14 mouse cellular contexts compared by ENCODE assay signal in genomic region chr9:52959668-52960067, GRCm38 (mm10).
DNase-seq lines count a peak whose midpoint lies in the region; ATAC-seq lines count a peak whose summit lies in the region.
"Had no signal": no experiment of that assay in that cellular context is flagged by ENCODE, and none has a peak within 500 bp of the region (broad histone marks: within the 10 kb centered on the region; RNA-seq: fewer than 3 reads in every experiment).

No protein-coding gene starts in this region.

- H3K27me3 ChIP-seq in forebrain, embryonic 14.5 days (replicated peaks; ENCODE audit: control insufficient read depth, insufficient read depth, low read length): no peaks in the 10 kb centered on the region
- no peaks in the 10 kb centered on the region for H3K27me3 ChIP-seq in forebrain, embryonic 11.5 days (ENCODE audit: control insufficient read depth, insufficient read depth, low read length)
- H3K27me3 ChIP-seq: heart, embryonic 15.5 days; liver, embryonic 15.5 days had no signal

- H3K4me3 ChIP-seq in forebrain, embryonic 14.5 days (ENCODE audit: low read depth, low read length): no peak overlapping the region
- no peak overlapping the region for H3K4me3 ChIP-seq in forebrain, embryonic 11.5 days (ENCODE audit: low read depth, low read length)
- H3K4me3 ChIP-seq: heart, embryonic 15.5 days; liver, embryonic 15.5 days had no signal

- H3K9ac ChIP-seq in forebrain, embryonic 14.5 days (ENCODE audit: low read length): no peak overlapping the region
- H3K9ac ChIP-seq in forebrain, embryonic 11.5 days (ENCODE audit: low read length): no peak overlapping the region
- H3K9ac ChIP-seq: heart, embryonic 15.5 days; liver, embryonic 15.5 days had no signal

- WGBS in forebrain, embryonic 14.5 days: 72% methylated on average over 6 of the region's 6 CpGs
- 93% methylated on average over 6 of the region's 6 CpGs for WGBS in forebrain, embryonic 11.5 days

- DNase-seq in forebrain, embryonic 14.5 days (ENCODE audit: low spot score): peak; percentile 25
- no peak for DNase-seq in forebrain, embryonic 11.5 days (ENCODE audit: low spot score)
- DNase-seq in layer of hippocampus, adult 11-12 months (ENCODE audit: low spot score): peak; percentile 49
- no peak for DNase-seq in layer of hippocampus, adult 9-10 months (ENCODE audit: low spot score)
- peak; percentile 33 to 61 for DNase-seq in cerebellum, postnatal 36 days
- peak; percentile 38 to 45 for DNase-seq in right cerebral cortex, postnatal 10 days (ENCODE audit: low spot score in 2 of 2)
- DNase-seq in spleen, adult 12 weeks (ENCODE audit: low spot score): no peak
- no peak for DNase-seq in testis, postnatal 14 days (ENCODE audit: low spot score)
- DNase-seq: adrenal gland, postnatal 36 days; gastrocnemius, postnatal 10 days; kidney, adult 18-20 months had no signal

- no peak overlapping the region for H3K27ac ChIP-seq in forebrain, embryonic 14.5 days (ENCODE audit: low read depth, low read length)
- H3K27ac ChIP-seq in forebrain, embryonic 11.5 days (ENCODE audit: low read depth, low read length): no peak overlapping the region
- H3K27ac ChIP-seq: heart, embryonic 15.5 days; liver, embryonic 15.5 days; macrophage had no signal

- no peaks in the 10 kb centered on the region for H3K4me1 ChIP-seq in forebrain, embryonic 14.5 days (ENCODE audit: control insufficient read depth, insufficient read depth, low read length)
- H3K4me1 ChIP-seq in forebrain, embryonic 11.5 days (replicated peaks; ENCODE audit: control insufficient read depth, insufficient read depth, low read length): no peaks in the 10 kb centered on the region
- H3K4me1 ChIP-seq: heart, embryonic 15.5 days; liver, embryonic 15.5 days had no signal

- H3K4me2 ChIP-seq in forebrain, embryonic 14.5 days (ENCODE audit: low read length): no peak overlapping the region
- no peak overlapping the region for H3K4me2 ChIP-seq in forebrain, embryonic 11.5 days (ENCODE audit: low read depth, low read length, severe bottlenecking)
- H3K4me2 ChIP-seq: heart, embryonic 15.5 days; liver, embryonic 15.5 days had no signal

- no peak for ATAC-seq in forebrain, embryonic 14.5 days
- ATAC-seq in forebrain, embryonic 11.5 days (replicated peaks; ENCODE audit: low FRiP score): no peak

- H3K9me3 ChIP-seq in forebrain, embryonic 14.5 days (replicated peaks; ENCODE audit: control insufficient read depth, low read length): no peaks in the 10 kb centered on the region
- no peaks in the 10 kb centered on the region for H3K9me3 ChIP-seq in forebrain, embryonic 11.5 days (ENCODE audit: control insufficient read depth, low read length)
- H3K9me3 ChIP-seq: heart, embryonic 15.5 days; liver, embryonic 15.5 days had no signal

- no peaks in the 10 kb centered on the region for H3K36me3 ChIP-seq in forebrain, embryonic 14.5 days (ENCODE audit: control insufficient read depth, insufficient read depth, low read length)
- H3K36me3 ChIP-seq in forebrain, embryonic 11.5 days (ENCODE audit: control insufficient read depth, insufficient read depth, low read length): no peaks in the 10 kb centered on the region
- H3K36me3 ChIP-seq: heart, embryonic 15.5 days; liver, embryonic 15.5 days had no signal

Comparison
In these comparisons a context has a peak if more than half of its experiments do, and no peak if none do; other contexts are left out.
1. DNase-seq: peak in forebrain, embryonic 14.5 days (single experiment), layer of hippocampus, adult 11-12 months (single experiment), cerebellum, postnatal 36 days (2 of 2) and right cerebral cortex, postnatal 10 days (2 of 2); none in forebrain, embryonic 11.5 days (single experiment), layer of hippocampus, adult 9-10 months (single experiment), spleen, adult 12 weeks (single experiment) and testis, postnatal 14 days (single experiment).